Mouse (Mus musculus) CH12.LX (cell line): ENCODE data around the gene Arl6ip4. TPM values are rescaled to one million over a fixed set of nuclear protein-coding genes. Genes with fewer than 3 reads are reported as not detected.

Experiments
- DNase-seq: peaks from one replicate; pipeline ENCODE4 v3.0.0-alpha.2; 2013; ENCODE audit errors: extremely low read depth
- H3K27ac ChIP-seq: 2 replicates; pipeline ENCODE4 v1.5.1; 2012; ENCODE audit warnings: low read depth, mild to moderate bottlenecking, control low read depth, moderate library complexity; ENCODE audit not compliant: insufficient read depth
- H3K27me3 ChIP-seq: replicated peaks from 2 replicates; pipeline ENCODE3; 2012; ENCODE audit warnings: inconsistent platforms
- H3K36me3 ChIP-seq, 2 experiments: replicated peaks in 1 of 2; 2 replicates each; pipeline versions ENCODE3 to v1.6.1; 2012; ENCODE audit warnings: inconsistent platforms in 1 of 2, low read length in 1 of 2, mild to moderate bottlenecking in 1 of 2, mixed read lengths in 1 of 2, moderate library complexity in 1 of 2; ENCODE audit not compliant: control insufficient read depth in 1 of 2, insufficient read depth in 1 of 2
- H3K4me1 ChIP-seq, 2 experiments: 2 replicates each; pipeline ENCODE4 v1.6.1; 2012; ENCODE audit warnings: inconsistent platforms in 1 of 2, moderate library complexity in 1 of 2; ENCODE audit not compliant: insufficient read depth in 2 of 2, control insufficient read depth in 1 of 2
- H3K4me2 ChIP-seq: 2 replicates; pipeline ENCODE4 v1.6.1; 2012; ENCODE audit warnings: low read depth, mild to moderate bottlenecking, control low read depth; ENCODE audit not compliant: poor library complexity, insufficient read depth, severe bottlenecking
- H3K4me3 ChIP-seq, 3 experiments: fragments of 150-350 bp in 1 of 3; sonication (generic) in 1 of 3; replicated peaks in 1 of 3; 2 replicates each; pipeline versions ENCODE3 to v1.5.1; 2011 to 2012; ENCODE audit warnings: low read depth in 2 of 3, low read length in 2 of 3, mild to moderate bottlenecking in 2 of 3, moderate library complexity in 2 of 3, control low read depth in 1 of 3, improper control_type of control experiment in 1 of 3, inconsistent platforms in 1 of 3, mixed read lengths in 1 of 3; ENCODE audit not compliant: poor library complexity in 1 of 3
- H3K79me2 ChIP-seq: replicated peaks from 2 replicates; pipeline ENCODE4 v1.6.1; 2012; ENCODE audit warnings: mild to moderate bottlenecking, moderate library complexity; ENCODE audit not compliant: control insufficient read depth, poor library complexity, insufficient read depth, severe bottlenecking; ENCODE audit errors: extremely low read depth
- H3K9ac ChIP-seq: 2 replicates; pipeline ENCODE4 v1.6.1; 2012; ENCODE audit warnings: low read depth, mild to moderate bottlenecking, control low read depth, moderate library complexity; ENCODE audit not compliant: insufficient read depth
- H3K9me3 ChIP-seq: replicated peaks from 2 replicates; pipeline ENCODE3; 2012; ENCODE audit warnings: low read length, inconsistent platforms, mixed read lengths
- BHLHE40 ChIP-seq: IDR thresholded peaks from 2 replicates; pipeline ENCODE4 v1.6.1; 2011; ENCODE audit warnings: mild to moderate bottlenecking, low read depth, low read length, improper control_type of control experiment
- CHD2 ChIP-seq: IDR thresholded peaks from 2 replicates; pipeline ENCODE4 v1.6.1; 2011; ENCODE audit warnings: low read length, improper control_type of control experiment
- CTCF ChIP-seq, 2 experiments: IDR thresholded peaks in 1 of 2; conservative IDR thresholded peaks in 1 of 2; 2 replicates each; pipeline ENCODE4 v1.5.1; 2011 to 2012; ENCODE audit warnings: low read depth in 2 of 2, low read length in 2 of 2, improper control_type of control experiment in 1 of 2, inconsistent platforms in 1 of 2, mild to moderate bottlenecking in 1 of 2, moderate library complexity in 1 of 2
- E2F4 ChIP-seq: IDR thresholded peaks from 2 replicates; pipeline ENCODE4 v1.6.1; 2011; ENCODE audit warnings: low read depth, low read length, improper control_type of control experiment; ENCODE audit not compliant: insufficient replicate concordance
- GABPA ChIP-seq: IDR thresholded peaks from 2 replicates; pipeline ENCODE4 v1.6.1; 2012; ENCODE audit warnings: low read depth, low read length, improper control_type of control experiment, inconsistent platforms; ENCODE audit not compliant: insufficient replicate concordance
- HCFC1 ChIP-seq: IDR thresholded peaks from 2 replicates; pipeline ENCODE4 v1.6.1; 2012; ENCODE audit warnings: low read depth, mild to moderate bottlenecking, inconsistent platforms, low read length, improper control_type of control experiment
- JUN ChIP-seq: IDR thresholded peaks from 2 replicates; pipeline ENCODE4 v1.6.1; 2011; ENCODE audit warnings: low read depth, mild to moderate bottlenecking, low read length, improper control_type of control experiment, moderate library complexity; ENCODE audit not compliant: insufficient read depth
- JUND ChIP-seq: conservative IDR thresholded peaks from 2 replicates; pipeline ENCODE4 v1.6.1; 2011; ENCODE audit warnings: low read depth, low read length, improper control_type of control experiment
- KAT2A ChIP-seq: IDR thresholded peaks from 2 replicates; pipeline ENCODE4 v1.6.1; 2012; ENCODE audit warnings: low read length, improper control_type of control experiment, inconsistent platforms; ENCODE audit not compliant: insufficient replicate concordance
- MAFK ChIP-seq: IDR thresholded peaks from 2 replicates; pipeline ENCODE4 v1.6.1; 2011; ENCODE audit warnings: low read length, improper control_type of control experiment; ENCODE audit not compliant: insufficient replicate concordance
- MAX ChIP-seq: IDR thresholded peaks from 2 replicates; pipeline ENCODE4 v1.6.1; 2011; ENCODE audit warnings: low read length, improper control_type of control experiment
- MAZ ChIP-seq: IDR thresholded peaks from 2 replicates; pipeline ENCODE4 v1.6.1; 2012; ENCODE audit warnings: low read depth, mild to moderate bottlenecking, inconsistent platforms, low read length, improper control_type of control experiment, moderate library complexity
- MEF2A ChIP-seq: IDR thresholded peaks from 2 replicates; pipeline ENCODE4 v1.6.1; 2014; ENCODE audit warnings: low read depth, mild to moderate bottlenecking, inconsistent platforms, low read length, improper control_type of control experiment, borderline replicate concordance
- NELFE ChIP-seq: IDR thresholded peaks from 2 replicates; pipeline ENCODE4 v1.6.1; 2011; ENCODE audit warnings: low read depth, low read length, improper control_type of control experiment
- NRF1 ChIP-seq: IDR thresholded peaks from 2 replicates; pipeline ENCODE4 v1.6.1; 2014; ENCODE audit warnings: low read depth, mild to moderate bottlenecking, inconsistent platforms, low read length, improper control_type of control experiment, moderate library complexity
- PAX5 ChIP-seq: IDR thresholded peaks from 2 replicates; pipeline ENCODE4 v1.6.1; 2012; ENCODE audit warnings: low read length, inconsistent platforms, mixed read lengths
- POLR2A ChIP-seq: IDR thresholded peaks from 2 replicates; pipeline ENCODE4 v1.6.1; 2011; ENCODE audit warnings: low read depth, mild to moderate bottlenecking, improper control_type of control experiment, low read length
- POLR2AphosphoS2 ChIP-seq: IDR thresholded peaks from 2 replicates; pipeline ENCODE4 v1.6.1; 2011; ENCODE audit warnings: low read depth, low read length, improper control_type of control experiment
- SIN3A ChIP-seq: IDR thresholded peaks from 2 replicates; pipeline ENCODE4 v1.6.1; 2012; ENCODE audit warnings: low read length, improper control_type of control experiment, inconsistent platforms
- SMC3 ChIP-seq: IDR thresholded peaks from 2 replicates; pipeline ENCODE4 v1.6.1; 2011; ENCODE audit warnings: low read depth, low read length, improper control_type of control experiment
- TBP ChIP-seq: conservative IDR thresholded peaks from 2 replicates; pipeline ENCODE4 v1.6.1; 2011; ENCODE audit warnings: low read depth, low read length, improper control_type of control experiment
- TCF12 ChIP-seq: IDR thresholded peaks from 2 replicates; pipeline ENCODE4 v1.6.1; 2014; ENCODE audit warnings: low read depth, mild to moderate bottlenecking, inconsistent platforms, low read length, improper control_type of control experiment
- UBTF ChIP-seq: IDR thresholded peaks from 2 replicates; pipeline ENCODE4 v1.6.1; 2012; ENCODE audit warnings: low read depth, mild to moderate bottlenecking, inconsistent platforms, low read length, improper control_type of control experiment, moderate library complexity
- USF1 ChIP-seq: IDR thresholded peaks from 2 replicates; pipeline ENCODE4 v1.6.1; 2014; ENCODE audit warnings: low read depth, mild to moderate bottlenecking, inconsistent platforms, low read length, improper control_type of control experiment
- USF2 ChIP-seq: conservative IDR thresholded peaks from 2 replicates; pipeline ENCODE4 v1.6.1; 2011; ENCODE audit warnings: low read depth, low read length, improper control_type of control experiment
- ZC3H11A ChIP-seq: IDR thresholded peaks from 2 replicates; pipeline ENCODE4 v1.6.1; 2012; ENCODE audit warnings: low read depth, mild to moderate bottlenecking, inconsistent platforms, low read length, improper control_type of control experiment
- ZMIZ1 ChIP-seq: IDR thresholded peaks from 2 replicates; pipeline ENCODE4 v1.6.1; 2012; ENCODE audit warnings: low read depth, mild to moderate bottlenecking, inconsistent platforms, low read length, improper control_type of control experiment
- ZNF384 ChIP-seq: IDR thresholded peaks from 2 replicates; pipeline ENCODE4 v1.6.1; 2012; ENCODE audit warnings: low read depth, low read length, improper control_type of control experiment, inconsistent platforms
- dilution Hi-C: fragments of 300-500 bp; cut with MboI; formaldehyde crosslinking; loops from 2 replicates; pipeline ENCODE4 v1.14.3; 2020; ENCODE audit warnings: low sequenced_read_pairs; ENCODE audit not compliant: extremely low pct_unique_long_range_greater_than_20kb, extremely low pct_ligation_motif_present
- in situ Hi-C: fragments of 300-500 bp; cut with MboI; formaldehyde crosslinking; loops from 3 replicates; pipeline ENCODE4 v1.14.3; 2019; ENCODE audit warnings: low sequenced_read_pairs, low pct_ligation_motif_present, low pct_unique_long_range_greater_than_20kb, mixed read lengths
- polyA plus RNA-seq: library from polyadenylated mRNA; unstranded; fragments of >175 nt; gene quantifications from 2 replicates; pipeline ENCODE4 v1.2.1, GENCODE M21; 2012; ENCODE audit warnings: low read depth; ENCODE audit not compliant: insufficient read length
- total RNA-seq, 2 experiments: library from RNA; depleted of rRNA; stranded (reverse); fragments of 300-350 nt in 1 of 2; fragments of >200 nt in 1 of 2; gene quantifications; 2 replicates each; pipeline ENCODE4 v1.2.3; 2012 to 2014

Arl6ip4 gene
- total and polyA plus RNA-seq, 3 experiments: 37.2 to 130 (median 63.2) TPM

DNA sequence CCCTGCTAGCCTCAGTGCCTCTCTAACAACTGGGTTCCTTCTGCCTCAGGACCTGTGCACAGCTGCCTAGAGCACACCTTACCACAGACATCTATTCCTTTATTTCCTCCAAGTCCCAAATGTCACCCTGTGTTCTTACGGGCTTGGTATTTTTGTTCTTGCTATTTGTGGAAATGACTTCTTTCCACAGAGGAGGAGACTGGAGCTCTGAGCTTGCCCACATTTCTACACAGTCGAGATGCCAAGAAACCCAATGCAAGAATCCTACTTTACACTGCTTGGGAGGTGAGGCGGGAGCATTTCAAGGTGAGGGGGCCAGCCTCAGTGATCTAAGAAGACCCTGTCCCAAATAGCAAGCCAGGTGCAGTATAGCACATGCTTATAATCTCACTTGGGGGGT, 30.4 kb upstream of the Arl6ip4 start:
- dilution Hi-C loops: no loop called here
- Histone ChIP-seq H3K27ac (no peak overlapping the region), H3K4me1 (peaks cover 0 to 10% of the 10 kb centered on the region in 2 experiments; a peak in 1 of 4 replicates), H3K36me3 (peaks cover 8 to 18% of the 10 kb centered on the region in 2 experiments), H3K4me2 (no peak overlapping the region), H3K9me3 (no peaks in the 10 kb centered on the region), H3K4me3 (no peak overlapping the region), H3K9ac (no peak overlapping the region), H3K79me2 (no peaks in the 10 kb centered on the region), H3K27me3 (no peaks in the 10 kb centered on the region)
- DNase-seq: no peak
- in situ Hi-C loops: loop anchor here (10.0 kb wide), 1 partner anchor 131 kb away; no protein-coding TSS in a partner anchor
- no peak for TF ChIP-seq ZNF384
- TF ChIP-seq E2F4: no peak
- TF ChIP-seq MAX: no peak
- TF ChIP-seq MEF2A: no peak
- no peak for TF ChIP-seq USF1
- TF ChIP-seq CTCF (conservative IDR thresholded peaks at IDR 0.05 in 1 of 2, IDR thresholded peaks at IDR 0.05 in 1 of 2; ENCODE audit: low read depth in 2 of 2, low read length in 2 of 2): no peak
- no peak for TF ChIP-seq BHLHE40
- TF ChIP-seq POLR2A: no peak
- no peak for TF ChIP-seq CHD2
- no peak for TF ChIP-seq POLR2AphosphoS2
- no peak for TF ChIP-seq ZC3H11A
- TF ChIP-seq SIN3A: no peak
- no peak for TF ChIP-seq TCF12
- no peak for TF ChIP-seq MAFK
- TF ChIP-seq MAZ: no peak
- TF ChIP-seq JUND: no peak
- TF ChIP-seq ZMIZ1: no peak
- no peak for TF ChIP-seq UBTF
- TF ChIP-seq USF2: no peak
- TF ChIP-seq NELFE: no peak

DNA sequence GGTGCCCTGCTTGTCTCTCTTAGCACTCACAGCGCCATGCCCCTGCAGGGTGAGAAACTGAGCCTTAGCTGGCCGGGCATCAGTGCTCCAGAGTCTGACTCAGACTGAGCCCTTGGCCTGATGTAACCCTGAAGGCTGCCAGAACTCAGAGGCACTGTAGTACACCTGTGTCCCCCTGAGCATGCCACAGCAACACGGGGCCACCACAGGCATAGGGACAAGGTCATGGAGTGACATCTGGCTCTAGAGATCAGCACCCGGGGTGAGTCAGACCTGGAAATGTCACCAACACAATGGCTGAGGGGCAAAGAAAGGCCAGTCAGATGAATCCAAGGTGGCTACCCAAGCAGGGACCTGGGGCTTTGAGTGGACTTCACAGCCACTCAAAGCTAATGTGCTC, 29.0 kb upstream of the Arl6ip4 start:
- DNase-seq: no peak
- no peaks in the 10 kb centered on the region for H3K79me2 ChIP-seq
- H3K4me1 ChIP-seq: 0 out of 4 replicates have a peak, but pooled peaks cover 0 to 3% of the 10 kb centered on the region in 2 experiments
- H3K36me3 ChIP-seq: peaks cover 8 to 18% of the 10 kb centered on the region in 2 experiments
- dilution Hi-C loops: no loop called here
- no peaks in the 10 kb centered on the region for H3K9me3 ChIP-seq
- H3K27me3 ChIP-seq: no peaks in the 10 kb centered on the region
- no peak overlapping the region for H3K27ac ChIP-seq
- no peak overlapping the region for H3K9ac ChIP-seq
- H3K4me3 ChIP-seq: no peak overlapping the region
- no peak overlapping the region for H3K4me2 ChIP-seq
- TF ChIP-seq KAT2A: no peak
- TF ChIP-seq PAX5: no peak
- no peak for TF ChIP-seq GABPA
- no peak for TF ChIP-seq NELFE
- no peak for TF ChIP-seq MEF2A
- no peak for TF ChIP-seq BHLHE40
- TF ChIP-seq MAX: no peak
- TF ChIP-seq MAZ: no peak
- TF ChIP-seq NRF1: no peak
- TF ChIP-seq ZMIZ1: no peak
- TF ChIP-seq TBP: no peak
- TF ChIP-seq USF2: no peak
- TF ChIP-seq USF1: no peak
- TF ChIP-seq CTCF (conservative IDR thresholded peaks at IDR 0.05 in 1 of 2, IDR thresholded peaks at IDR 0.05 in 1 of 2; ENCODE audit: low read depth in 2 of 2, low read length in 2 of 2): no peak
- no peak for TF ChIP-seq E2F4
- no peak for TF ChIP-seq HCFC1
- TF ChIP-seq SMC3: no peak
- no peak for TF ChIP-seq JUN
- in situ Hi-C loops: loop anchor here (10.0 kb wide), 1 partner anchor 132 kb away; no protein-coding TSS in a partner anchor
